Mouse (Mus musculus): ENCODE measurements around the gene Ran.
A peak's percentile ranks its signal among the peaks of the same experiment; 100 is the strongest.
"Not testable (repeated sequence)": the region's sequence is repeated elsewhere in the genome, so short reads cannot be mapped to it uniquely, and the experiment has no call there.

Gene Ran

DNA sequence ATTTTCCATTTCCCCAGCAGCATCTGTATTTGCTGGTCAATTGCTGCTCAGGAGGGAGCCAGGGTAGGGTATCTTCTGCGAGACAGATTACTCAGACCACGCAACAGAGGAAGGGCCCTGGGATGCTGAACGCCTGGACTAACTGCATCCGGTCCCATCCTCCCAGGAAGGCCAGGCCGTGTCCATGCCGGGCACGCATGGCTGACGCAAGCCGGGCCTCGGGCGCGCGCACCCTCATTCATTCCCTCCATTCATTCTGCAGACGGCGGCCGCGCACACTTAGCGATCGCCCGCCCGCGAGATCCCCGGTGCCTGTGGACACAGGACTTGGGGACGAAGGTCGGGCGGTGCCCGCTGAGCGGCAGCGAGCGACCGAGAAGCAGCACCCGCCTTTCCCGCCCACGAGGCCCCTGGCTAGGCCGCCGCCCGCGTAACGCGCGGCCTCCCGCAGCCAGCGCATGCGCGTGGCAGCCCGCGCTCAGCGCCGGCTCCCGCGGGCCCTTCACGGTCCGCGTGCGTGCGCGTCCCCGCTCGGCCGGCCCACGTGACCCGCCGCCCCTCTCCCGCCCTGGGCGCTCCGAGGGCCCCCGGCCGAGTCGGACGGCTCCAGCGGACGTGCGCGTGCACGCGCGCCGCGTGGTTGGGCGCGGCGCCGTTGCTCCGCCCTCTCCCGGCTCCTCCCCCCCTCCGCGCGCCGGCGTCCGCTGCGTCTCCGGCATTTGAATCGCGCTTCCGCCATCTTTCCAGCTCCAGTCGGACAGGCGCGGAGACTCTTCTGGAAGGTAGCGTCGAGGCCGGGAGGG, at the start of gene Ran:
TSS of gene Ran (plus strand) at position 573 of the 803 bp plus-strand sequence.
- DNase-seq: peak; percentile 92 to 99

DNA sequence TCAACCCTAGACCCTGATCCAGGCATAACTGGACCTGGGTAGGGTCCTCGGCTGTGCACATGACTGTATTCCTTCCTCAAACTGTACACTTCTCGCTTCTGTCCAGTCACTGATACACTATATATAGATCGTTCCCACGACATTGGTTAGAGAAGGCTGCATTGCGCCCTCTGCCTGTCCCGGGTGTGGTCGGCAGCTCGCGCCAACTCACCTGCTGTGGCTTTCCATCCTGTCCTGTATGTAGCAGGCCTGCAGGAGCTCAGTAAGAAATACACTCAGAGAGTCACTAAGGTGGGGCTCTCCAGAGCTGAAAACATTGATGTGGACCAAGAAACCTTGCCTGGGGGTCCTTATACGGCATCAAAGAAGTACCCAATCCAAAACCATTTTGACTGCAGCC, 49.0 kb upstream of the Ran start:
- no peak for DNase-seq

DNA sequence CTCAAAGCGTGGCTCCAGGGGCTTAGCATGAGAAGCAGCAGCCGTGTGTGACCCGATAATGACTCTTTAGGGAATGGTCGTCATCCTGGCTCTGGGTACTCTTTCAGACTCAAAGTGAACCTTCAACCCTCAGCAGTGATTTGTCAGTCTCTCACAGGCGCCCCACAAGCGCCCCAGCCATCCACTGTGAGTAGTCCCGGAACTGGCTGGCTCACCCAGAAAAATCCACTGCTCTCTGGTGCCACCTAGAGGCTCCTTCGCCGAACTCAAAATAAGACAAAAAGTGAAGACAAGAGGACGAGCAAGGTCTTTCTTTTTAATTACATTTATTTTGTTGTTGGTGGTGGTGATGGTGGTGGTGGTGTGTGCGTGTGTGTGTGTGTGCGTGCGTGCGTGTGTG, 48.6 kb upstream of the Ran start:
- peak; percentile 60 to 67 for DNase-seq

DNA sequence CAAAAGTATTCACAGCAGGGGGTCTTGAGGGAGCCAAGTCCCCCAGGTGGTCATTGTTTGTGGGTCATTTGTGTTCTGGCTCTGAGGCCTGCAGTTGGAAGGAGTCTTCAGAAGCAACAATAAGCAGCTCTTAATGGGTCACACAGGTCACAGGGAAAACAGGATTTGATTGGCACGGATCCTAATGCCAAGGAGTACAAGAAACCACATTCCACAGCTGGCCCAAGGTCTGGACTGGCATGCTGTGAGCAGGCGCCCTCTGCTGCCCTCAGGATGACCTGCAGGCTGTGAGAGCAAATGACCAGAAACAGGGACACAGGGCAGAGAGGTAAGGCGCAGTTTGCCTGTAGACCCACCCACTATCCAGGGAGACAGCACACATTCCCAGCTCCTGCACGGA, 43.6 kb upstream of the Ran start:
- DNase-seq: no peak

DNA sequence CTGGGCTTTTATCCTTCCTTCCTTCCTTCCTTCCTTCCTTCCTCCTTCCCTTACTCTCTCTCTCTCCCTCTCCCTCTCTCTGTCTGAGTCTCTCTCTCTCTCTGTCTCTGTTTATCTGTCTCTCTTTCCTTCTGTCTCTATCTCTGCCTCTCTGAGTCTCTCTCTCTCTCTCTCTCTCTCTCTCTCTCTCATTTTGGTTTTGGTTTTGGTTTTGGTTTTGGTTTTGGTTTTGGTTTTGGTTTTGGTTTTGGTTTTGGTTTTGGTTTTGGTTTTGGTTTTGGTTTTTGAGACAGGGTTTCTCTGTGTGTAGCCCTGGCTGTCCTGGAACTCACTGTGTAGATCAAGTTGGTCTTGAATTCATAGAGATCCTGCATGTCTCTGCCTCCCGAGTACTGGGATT, 42.4 kb upstream of the Ran start:
- DNase-seq: not testable (repeated sequence)

DNA sequence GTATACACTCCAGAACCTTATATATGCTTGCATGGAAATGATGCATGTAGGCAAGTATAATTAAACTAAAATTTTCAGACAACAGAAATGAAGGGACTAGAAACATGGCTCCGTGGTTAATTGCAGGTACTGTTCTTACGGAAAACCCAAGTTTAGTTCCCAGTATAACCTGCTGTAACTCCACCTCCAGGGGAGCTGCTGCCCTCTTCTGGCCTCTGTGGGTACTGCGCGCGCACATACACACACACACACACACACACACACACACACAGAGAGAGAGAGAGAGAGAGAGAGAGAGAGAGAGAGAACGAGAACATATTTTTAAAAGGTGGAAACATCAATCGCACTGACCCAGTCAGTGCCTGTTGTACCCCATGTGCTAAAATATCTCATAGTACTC, 40.9 kb upstream of the Ran start:
- DNase-seq: no peak

DNA sequence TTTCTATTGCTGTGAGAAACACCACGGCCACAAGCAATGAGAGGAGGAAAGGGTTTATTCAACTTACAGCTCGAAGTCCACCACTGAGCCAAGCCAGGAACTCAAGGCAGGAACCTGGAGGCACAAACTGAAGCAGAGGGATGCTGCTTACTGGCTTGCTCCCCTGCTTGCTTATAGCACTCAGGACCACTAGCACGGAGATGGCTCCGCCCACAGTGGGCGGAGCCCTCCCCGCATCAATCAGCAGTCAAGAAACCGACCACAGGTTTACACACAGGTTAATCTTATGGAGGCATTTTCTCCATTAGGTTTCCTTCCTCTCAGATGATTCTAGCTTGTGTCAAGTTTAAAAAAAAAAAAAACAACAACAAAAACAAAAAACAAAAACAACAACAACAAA, 39.0 kb upstream of the Ran start:
- DNase-seq: no peak

DNA sequence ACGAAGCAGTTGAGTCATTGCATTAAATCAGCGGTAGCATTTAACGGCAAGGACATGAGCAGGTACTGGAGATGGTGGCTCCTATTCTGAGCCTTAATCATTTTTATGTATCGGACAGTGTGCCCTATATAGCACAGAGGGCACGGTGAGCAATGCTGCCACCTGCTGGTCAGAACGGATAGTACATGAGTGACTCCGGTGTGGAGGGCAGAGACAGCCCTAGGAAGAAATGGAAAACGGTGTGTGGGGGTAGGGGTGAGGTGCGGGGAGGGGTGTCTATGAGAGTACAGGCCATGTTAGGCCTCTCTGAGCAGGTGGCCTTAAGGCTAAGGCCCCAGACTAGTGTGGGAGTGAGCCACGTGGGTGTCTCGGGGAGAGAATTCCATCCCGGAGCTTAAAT, 38.3 kb upstream of the Ran start:
- DNase-seq: peak; percentile 76 to 80

DNA sequence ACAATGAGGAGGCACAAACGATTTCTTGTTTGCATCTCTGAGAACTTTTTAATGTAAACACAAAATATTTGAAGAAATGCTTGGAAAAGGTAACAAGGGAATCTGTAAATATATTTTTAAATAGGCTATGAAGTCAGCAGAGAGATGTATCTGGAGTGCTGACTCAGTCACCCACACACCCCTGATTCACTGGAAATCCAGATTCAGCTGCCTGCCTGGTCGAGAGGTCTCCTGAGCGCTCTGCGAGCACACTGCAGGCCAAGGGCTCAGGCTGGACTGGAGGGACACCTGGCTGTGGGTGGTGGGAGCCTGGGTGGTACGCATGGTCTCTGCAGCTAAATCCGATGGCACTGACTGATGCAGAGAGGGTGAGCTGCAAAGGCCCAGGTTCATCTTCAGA, 35.3 kb upstream of the Ran start:
- no peak for DNase-seq

DNA sequence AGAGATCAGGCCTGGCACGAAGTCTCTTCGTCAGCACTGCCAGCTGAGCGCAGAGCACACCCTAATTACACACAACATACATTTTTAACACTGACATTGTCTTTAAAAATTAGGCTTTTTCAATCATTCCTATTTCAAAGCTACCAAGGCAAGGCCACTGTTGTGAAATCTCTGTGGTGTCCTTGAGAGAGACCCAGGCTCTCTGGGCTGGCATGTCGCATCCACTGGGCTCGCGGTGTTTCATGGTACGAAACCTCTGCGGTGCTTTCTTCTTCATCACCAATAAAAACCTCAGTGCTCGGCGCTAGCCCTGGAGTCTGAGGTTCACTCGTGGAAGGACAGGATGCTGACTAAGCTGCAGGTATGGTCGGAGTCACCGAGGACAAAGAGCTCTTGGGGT, 33.9 kb upstream of the Ran start:
- no peak for DNase-seq

DNA sequence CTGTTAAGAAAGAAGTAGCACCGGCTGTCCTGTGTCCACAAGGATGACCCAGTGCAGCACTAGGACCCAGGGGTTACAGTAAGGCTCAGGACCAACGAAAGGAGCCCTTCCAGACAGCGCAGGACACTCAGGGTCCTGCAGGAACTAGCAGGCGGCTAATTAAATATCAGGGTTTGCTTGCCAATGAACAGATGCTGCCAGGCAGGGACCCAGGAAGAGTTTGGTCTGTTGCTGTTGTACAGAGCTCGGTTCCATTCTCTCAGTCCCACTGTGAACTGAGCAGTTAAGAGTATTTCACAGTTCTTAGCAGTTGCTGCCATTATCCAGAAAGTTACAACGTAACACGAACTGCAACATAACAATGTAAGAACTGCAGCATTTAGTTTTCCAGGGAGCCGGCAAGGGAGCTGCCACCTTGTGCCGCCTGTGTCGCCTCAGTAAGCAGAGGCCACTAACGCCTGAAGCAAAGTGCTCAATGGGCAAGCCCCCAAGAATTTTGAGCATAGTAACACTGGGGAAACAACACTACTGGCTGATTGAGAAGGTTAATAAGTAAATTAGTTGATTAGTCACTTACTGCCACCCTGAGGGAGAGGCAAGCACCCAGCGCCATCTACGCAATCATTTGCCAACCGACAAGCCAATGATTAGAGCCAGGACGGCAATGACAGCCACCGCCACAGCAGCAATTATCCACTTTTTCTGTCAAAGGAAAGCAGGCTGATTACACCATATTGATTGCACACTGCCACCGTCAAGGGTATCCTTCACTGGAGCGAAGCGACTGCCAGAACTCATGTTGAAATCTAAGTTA, 32.5 kb upstream of the Ran start:
- no peak for DNase-seq

DNA sequence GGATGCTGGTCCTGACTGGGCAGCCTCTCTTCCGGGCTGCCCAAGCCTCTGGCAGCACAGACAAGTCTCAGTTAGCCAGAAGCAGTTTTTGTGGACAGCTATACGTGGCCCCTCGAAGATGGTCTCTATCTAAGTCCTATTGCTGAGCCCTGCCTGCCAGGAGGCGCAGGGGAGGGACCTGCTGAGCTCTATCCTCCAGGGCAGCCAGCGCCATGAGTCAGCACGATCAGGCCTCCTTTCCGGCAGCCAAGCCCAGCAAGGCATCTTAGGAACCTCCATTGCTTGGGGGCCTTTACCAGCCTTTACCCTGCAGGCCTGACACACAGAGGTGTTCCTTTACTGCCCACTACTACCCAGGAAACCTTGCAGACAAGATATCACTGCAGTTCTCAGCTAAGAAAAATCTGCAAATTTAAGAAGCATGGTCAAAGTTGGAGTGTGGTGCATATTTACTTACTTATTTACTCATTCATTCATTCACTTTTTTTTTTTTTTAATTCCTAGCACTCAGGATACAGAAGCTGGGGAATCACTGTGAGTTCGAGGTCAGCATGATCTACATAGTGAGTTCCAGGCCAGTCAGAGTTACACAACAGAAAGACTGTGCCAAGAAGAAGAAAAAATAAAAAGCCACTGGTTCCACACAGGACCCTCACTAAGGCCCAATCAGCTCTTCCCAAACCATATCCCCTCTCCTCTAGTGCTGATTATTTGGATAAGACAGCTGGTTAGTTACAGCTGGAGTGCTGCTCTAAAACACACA, 19.0 kb upstream of the Ran start:
- no peak for DNase-seq

DNA sequence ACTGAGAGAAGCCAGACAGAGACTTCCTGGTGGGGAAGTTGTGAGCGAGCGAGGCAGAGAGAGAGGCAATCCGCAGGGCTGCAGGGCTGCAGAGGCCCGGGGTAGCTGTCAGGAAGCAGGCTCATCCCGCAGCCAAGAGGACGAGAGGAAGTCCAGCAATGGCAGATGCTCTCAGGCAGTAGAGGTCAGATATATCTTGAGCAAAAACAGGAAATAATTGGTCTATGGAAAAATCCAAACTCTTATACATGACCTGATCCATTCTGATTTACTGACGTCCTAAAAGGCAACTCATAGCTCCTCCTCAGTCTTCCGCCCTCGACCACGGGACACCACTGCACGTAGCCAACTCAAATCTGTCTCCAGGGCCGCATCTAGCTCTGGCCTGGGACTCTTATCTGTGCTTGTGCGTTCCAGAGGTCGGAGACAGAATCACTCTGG, 17.3 kb upstream of the Ran start:
- DNase-seq: no peak

DNA sequence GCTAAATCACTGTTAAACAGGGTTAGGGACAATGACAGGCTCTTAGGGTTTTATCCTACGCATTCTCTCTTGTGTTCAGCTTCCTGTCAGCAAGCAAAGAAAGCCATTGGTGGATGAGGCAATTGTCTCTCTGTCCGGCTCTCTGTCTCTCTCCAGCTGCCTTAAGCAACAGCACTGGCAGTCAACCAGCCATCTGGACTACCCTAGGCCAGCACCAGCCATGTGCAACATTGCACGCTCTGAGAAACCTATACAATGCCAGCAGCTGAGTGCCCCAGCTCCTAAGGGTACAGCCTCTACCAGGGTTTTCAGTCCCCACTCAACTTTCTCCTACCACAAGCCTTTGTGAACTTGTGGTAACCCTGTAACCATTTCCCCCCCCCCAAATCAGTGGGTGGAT, 14.5 kb upstream of the Ran start:
- no peak for DNase-seq

DNA sequence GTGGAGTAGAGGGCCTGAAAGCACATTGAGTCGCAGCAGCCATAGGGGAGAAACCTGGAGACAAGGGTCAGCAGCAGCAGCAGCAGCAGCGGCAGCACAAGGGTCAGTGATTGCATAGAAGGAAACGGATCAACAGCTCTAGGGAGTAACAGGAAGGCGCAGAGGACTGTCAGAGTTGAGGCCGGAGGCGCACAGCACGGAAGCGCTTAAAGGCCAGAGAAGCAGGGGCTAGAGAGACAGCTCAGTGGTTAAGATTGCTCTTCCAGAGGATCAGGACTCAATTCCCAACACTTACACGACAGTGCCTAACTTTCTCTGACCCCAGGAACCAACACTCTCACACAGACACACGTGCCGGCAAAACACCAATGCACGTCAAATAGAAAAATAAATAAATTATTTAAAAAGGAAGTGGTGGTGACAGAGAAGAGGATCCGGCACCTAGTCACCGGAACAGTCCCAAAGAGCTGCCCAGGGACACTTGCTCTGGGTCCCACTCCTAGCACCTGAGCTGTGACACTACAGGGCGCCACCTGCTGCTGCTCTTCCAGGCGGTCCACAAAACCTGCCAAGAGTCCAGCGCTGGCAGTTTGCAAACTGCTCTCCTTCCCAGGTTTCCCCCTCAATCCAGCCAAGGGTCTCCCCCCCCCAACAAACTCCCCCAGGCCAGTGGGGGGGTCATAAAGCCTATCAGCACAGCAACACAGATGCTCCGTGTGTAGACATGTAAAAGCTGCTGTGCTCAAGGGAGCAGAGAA, 13.7 kb upstream of the Ran start:
- DNase-seq: no peak

DNA sequence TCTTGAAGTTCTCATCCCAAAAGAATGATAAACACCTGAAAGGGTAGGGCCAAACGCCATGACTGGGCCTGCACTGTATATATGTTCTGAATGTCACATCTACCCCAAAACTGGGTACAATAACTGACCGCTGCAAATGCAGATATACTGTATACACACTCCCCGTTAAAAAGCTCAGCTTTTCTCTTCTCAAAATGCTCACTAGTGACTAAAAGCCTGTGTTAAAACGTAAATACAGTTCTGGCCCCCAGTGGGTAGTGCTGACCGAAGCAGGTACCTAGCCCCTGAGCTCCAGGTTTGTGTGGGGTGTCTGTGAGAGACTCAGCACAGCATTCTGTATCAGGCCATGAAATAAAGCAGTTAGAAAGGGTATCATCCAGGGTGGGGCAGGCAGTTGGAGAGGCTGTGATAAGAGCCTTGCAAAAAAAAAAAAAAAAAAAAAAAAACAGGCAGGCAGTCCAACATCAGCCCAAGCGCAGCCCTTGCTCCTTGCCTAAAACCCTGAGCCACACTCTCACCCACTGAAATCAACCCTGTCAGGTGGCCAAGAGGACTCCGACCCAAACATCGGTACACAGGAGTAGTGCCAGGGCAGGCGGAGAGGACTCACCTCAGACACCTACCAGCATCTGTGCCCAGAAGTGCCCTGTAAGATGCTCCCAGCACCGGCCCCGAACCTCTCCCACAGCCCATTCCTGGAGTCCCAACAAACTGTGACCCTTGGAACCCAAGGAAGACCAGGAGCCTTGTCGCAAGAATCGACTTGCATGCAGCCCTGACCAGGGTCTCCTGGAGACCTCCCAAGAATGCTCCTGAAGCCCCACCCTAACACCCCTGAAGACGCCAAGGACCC, 12.5 kb upstream of the Ran start:
- peak in 1 of 2 experiments; percentile 23 for DNase-seq

DNA sequence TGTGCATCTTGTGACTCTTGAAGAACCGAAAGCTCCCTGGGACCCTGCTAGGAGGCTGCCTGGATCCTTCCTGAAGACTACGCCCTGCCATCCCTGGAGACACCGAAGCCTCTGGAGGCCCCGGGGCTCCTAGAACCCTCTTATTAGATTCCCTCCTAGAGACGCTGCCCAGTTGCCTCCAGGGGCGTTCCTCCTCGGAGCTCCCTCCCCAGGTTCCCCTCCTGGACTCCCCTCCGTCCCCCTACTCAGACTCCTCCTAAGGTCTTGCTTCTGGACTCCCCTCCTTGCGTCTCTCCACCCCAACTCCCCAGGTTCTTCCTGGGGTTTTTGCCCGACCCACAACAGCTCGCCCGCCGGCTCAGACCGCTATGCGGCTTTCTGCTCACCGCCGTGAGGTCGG, 11.9 kb upstream of the Ran start:
- no peak for DNase-seq

DNA sequence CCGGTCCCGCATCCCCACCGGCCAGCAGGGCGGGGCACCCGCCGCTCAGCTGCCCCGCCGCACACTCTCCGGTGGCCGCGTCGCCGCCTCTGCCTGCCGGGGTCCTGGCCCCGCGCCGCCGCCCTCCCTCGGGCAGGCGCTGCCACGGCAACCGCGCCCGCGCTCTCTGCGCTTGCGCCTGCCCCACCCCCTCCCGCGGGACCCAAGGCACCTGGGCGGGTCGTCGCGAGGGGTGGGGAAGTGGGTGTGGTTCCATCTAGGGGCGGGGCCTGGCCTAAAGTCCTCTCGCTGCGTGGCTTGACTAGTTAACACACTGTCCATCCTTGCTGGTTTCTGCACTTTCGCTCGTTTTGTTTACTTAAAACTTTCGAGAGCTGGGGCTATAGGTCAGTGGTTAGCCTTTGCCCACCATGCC, 11.4 kb upstream of the Ran start, which contains the start of gene Stx2:
TSS of gene Stx2 (minus strand) at position 163 of the 415 bp plus-strand sequence.
- peak; percentile 91 to 95 for DNase-seq

DNA sequence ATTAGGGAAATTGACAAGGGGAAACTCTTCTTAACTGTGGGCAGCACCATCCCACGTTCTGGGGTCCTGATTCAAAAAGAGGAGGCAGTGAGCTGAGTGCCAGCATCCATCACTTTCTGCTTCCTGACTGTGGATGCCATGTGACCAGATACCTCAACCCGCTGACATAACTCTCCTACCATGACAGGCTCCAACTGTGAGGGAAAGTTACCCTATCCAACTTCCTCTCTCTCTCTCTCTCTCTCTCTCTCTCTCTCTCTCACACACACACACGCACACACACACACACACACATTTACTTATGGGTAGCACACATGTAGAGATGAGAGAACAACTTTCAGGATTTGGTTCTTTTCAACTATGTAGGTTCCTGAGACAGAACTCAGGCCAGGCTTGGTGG, 10.3 kb upstream of the Ran start:
- no peak for DNase-seq

DNA sequence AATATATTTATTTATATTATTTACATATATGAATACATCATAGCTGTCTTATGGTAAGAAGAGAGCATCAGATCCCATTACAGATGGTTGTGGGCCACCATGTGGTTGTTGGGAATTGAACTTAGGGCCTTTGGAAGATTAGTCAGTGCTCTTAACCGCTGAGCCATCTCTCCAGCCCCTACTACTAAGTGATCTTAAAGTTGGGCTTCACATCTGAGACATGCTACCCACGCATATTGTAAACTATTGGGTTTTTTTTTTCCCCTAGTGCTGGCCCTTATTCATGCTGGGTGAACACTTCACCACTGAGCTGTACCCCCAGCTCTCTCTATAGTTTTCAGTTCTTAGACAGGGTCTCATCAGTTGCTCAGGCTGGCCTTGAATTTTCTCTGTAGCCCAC, 8.9 kb upstream of the Ran start:
- DNase-seq: no peak

DNA sequence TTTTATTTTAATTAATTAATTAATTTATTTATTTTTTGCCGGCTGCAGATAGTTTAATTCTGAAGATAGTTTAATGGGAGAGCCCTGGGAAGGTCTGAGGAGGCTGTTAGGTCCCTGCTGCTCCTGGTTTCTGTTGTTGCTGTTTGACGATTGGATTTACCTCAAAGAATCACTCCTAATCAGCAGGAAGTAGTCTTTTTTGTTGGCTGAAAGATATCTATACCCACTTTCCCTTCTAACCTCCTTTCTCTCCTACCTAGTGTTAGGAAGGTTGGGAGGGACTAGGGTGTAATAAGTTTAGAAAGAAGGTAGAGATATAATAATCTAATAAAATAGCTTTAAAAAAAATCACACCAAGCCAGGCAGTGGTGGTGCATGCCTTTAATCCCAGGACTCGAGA, 4.8 kb upstream of the Ran start:
- DNase-seq: no peak

DNA sequence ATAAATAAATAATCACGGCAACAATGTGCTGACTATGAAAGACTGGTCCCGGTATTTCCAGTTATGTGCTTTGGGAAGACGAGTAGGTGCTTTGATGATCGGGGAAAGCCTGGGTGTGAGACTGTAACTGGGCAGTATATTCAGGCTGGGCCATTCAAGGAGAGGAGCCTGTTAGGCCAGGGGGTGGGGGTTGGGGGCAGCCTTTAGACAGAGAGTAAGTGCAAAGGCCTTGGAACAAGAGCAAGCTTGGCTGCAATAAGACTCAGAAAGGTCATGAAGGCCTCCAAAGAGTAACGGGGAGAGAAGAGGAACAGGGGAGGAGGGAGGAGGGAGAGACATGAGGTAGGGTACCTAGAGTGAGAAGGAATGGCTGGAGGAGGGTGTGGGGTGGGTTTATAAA, 4.3 kb upstream of the Ran start:
- DNase-seq: no peak
